Mouse (Mus musculus) ovary, postnatal 14 days (tissue): ENCODE data around the gene D3Ertd254e.
"Not testable (repeated sequence)": the region's sequence is repeated elsewhere in the genome, so short reads cannot be mapped to it uniquely, and the experiment has no call there.

Experiments
- DNase-seq: peaks from one replicate; pipeline ENCODE4 v3.0.0; 2022; ENCODE audit warnings: low spot score

The D3Ertd254e gene

GRCm38 (mm10) chr3:36150934-36151686 lies at the start of gene D3Ertd254e:
TSS of gene D3Ertd254e (plus strand) at chr3:36151017.
- peak; percentile 72 for DNase-seq

GRCm38 (mm10) chr3:36116076-36116475 lies 34.7 kb upstream of the D3Ertd254e start:
- DNase-seq: no peak

GRCm38 (mm10) chr3:36119684-36120548 lies 30.9 kb upstream of the D3Ertd254e start:
- DNase-seq: no peak

- not testable (repeated sequence) for DNase-seq
Observed at GRCm38 (mm10) chr3:36126176-36126575, 24.6 kb upstream of the D3Ertd254e start.

- DNase-seq: no peak
Observed at GRCm38 (mm10) chr3:36136152-36136551, 14.7 kb upstream of the D3Ertd254e start.

GRCm38 (mm10) chr3:36137560-36137959 lies 13.3 kb upstream of the D3Ertd254e start:
- no peak for DNase-seq

- no peak for DNase-seq
Observed at GRCm38 (mm10) chr3:36138171-36138660, 12.6 kb upstream of the D3Ertd254e start.

- DNase-seq: no peak
Observed at GRCm38 (mm10) chr3:36138996-36139395, 11.8 kb upstream of the D3Ertd254e start.

- no peak for DNase-seq
Observed at GRCm38 (mm10) chr3:36150537-36150933, 282 bp upstream of the D3Ertd254e start.

GRCm38 (mm10) chr3:36155268-36155667 lies 4.5 kb downstream of the D3Ertd254e start:
- no peak for DNase-seq

GRCm38 (mm10) chr3:36170670-36171210 lies 19.9 kb downstream of the D3Ertd254e start:
- no peak for DNase-seq

GRCm38 (mm10) chr3:36171348-36171747 lies 20.5 kb downstream of the D3Ertd254e start:
- DNase-seq: no peak

GRCm38 (mm10) chr3:36173761-36174160 lies 22.9 kb downstream of the D3Ertd254e start:
- no peak for DNase-seq

- peak; percentile 38 for DNase-seq
Observed at GRCm38 (mm10) chr3:36181519-36181918, 30.7 kb downstream of the D3Ertd254e start.

- DNase-seq: no peak
Observed at GRCm38 (mm10) chr3:36186510-36186909, 35.7 kb downstream of the D3Ertd254e start.

GRCm38 (mm10) chr3:36189243-36189642 lies 38.4 kb downstream of the D3Ertd254e start:
- no peak for DNase-seq

GRCm38 (mm10) chr3:36201098-36201497 lies 50.3 kb downstream of the D3Ertd254e start:
- no peak for DNase-seq

- no peak for DNase-seq
Observed at GRCm38 (mm10) chr3:36202932-36203331, 52.1 kb downstream of the D3Ertd254e start.

GRCm38 (mm10) chr3:36207520-36208264 lies 56.9 kb downstream of the D3Ertd254e start:
- no peak for DNase-seq

- peak; percentile 5 for DNase-seq
Observed at GRCm38 (mm10) chr3:36209776-36210555, 59.1 kb downstream of the D3Ertd254e start.

GRCm38 (mm10) chr3:36210939-36211338 lies 60.1 kb downstream of the D3Ertd254e start:
- no peak for DNase-seq
